Mouse (Mus musculus): ENCODE results near the gene Cacul1. TPM values are rescaled to one million over a fixed set of nuclear protein-coding genes. Genes with fewer than 3 reads are reported as not detected.

Gene Cacul1
- polyA plus RNA-seq, 1 experiment from 2014 or later, result 23.4 TPM

DNA sequence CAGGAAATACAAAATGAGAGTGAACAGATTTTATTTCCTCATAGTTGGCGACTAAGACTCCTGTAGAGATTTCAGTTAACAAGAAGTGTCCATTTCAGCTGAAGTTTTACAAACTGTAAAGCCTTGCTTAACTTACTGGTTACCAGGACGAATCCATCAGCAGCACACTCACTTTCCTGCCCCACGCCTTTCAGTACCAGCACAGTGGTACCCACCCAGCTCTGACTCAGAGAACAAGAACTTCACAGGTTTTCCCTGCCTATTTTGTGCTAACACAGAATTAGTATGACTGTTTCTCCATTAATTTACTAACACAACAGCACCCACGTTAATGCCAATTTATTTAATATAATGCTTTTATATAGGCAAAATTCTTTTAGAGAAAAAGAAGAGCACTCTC, 53.9 kb downstream of the Cacul1 start:
- Histone ChIP-seq H3K9ac (replicated peaks) (no peak overlapping the region), H3K4me2 (replicated peaks) (no peak overlapping the region), H3K36me3 (peaks cover 27% of the 10 kb centered on the region), H3K9me3 (no peaks in the 10 kb centered on the region), H3K27me3 (no peaks in the 10 kb centered on the region), H3K4me3 (replicated peaks) (no peak overlapping the region), H3K27ac (no peak overlapping the region), H3K4me1 (replicated peaks) (no peaks in the 10 kb centered on the region)
- WGBS, result 94% methylated on average over 4 of the region's 4 CpGs
- ATAC-seq, result no peak

- no peaks in the 10 kb centered on the region for H3K9me3 ChIP-seq
- H3K27me3 ChIP-seq, result no peaks in the 10 kb centered on the region
- no peak overlapping the region for H3K9ac ChIP-seq (replicated peaks)
- no peak overlapping the region for H3K4me2 ChIP-seq (replicated peaks)
- no peak overlapping the region for H3K27ac ChIP-seq
- H3K36me3 ChIP-seq, result peaks cover 24% of the 10 kb centered on the region
- ATAC-seq, result no peak
- H3K4me1 ChIP-seq (replicated peaks), result no peaks in the 10 kb centered on the region
- no peak overlapping the region for H3K4me3 ChIP-seq (replicated peaks)
- WGBS, result 91% methylated on average over 1 of the region's 1 CpGs
Measured at GRCm38 (mm10) chr19:60525086-60525485, 55.7 kb downstream of the Cacul1 start.

GRCm38 (mm10) chr19:60524678-60525077, 56.1 kb downstream of the Cacul1 start:
- Histone ChIP-seq H3K27me3 (no peaks in the 10 kb centered on the region), H3K36me3 (peaks cover 24% of the 10 kb centered on the region), H3K4me2 (replicated peaks) (no peak overlapping the region), H3K9me3 (no peaks in the 10 kb centered on the region), H3K4me3 (replicated peaks) (no peak overlapping the region), H3K27ac (no peak overlapping the region), H3K4me1 (replicated peaks) (no peaks in the 10 kb centered on the region), H3K9ac (replicated peaks) (no peak overlapping the region)
- 90% methylated on average over 3 of the region's 3 CpGs for WGBS
- ATAC-seq, result no peak

- no peak for ATAC-seq
- no peak overlapping the region for H3K9ac ChIP-seq (replicated peaks)
- no peaks in the 10 kb centered on the region for H3K9me3 ChIP-seq
- no peak overlapping the region for H3K27ac ChIP-seq
- H3K36me3 ChIP-seq, result peaks cover 8% of the 10 kb centered on the region; the same call in 1 of the 2 replicates
- H3K4me3 ChIP-seq (replicated peaks), result no peak overlapping the region
- WGBS, result 95% methylated on average over 3 of the region's 3 CpGs
- H3K4me1 ChIP-seq (replicated peaks), result no peaks in the 10 kb centered on the region
- no peak overlapping the region for H3K4me2 ChIP-seq (replicated peaks)
- no peaks in the 10 kb centered on the region for H3K27me3 ChIP-seq
Measured at GRCm38 (mm10) chr19:60520131-60520530, 60.7 kb downstream of the Cacul1 start.

GRCm38 (mm10) chr19:60515064-60515463, 65.8 kb downstream of the Cacul1 start:
- no peaks in the 10 kb centered on the region for H3K9me3 ChIP-seq
- H3K4me3 ChIP-seq (replicated peaks), result no peak overlapping the region
- WGBS, result 90% methylated on average over 2 of the region's 2 CpGs
- H3K27ac ChIP-seq, result no peak overlapping the region
- no peaks in the 10 kb centered on the region for H3K27me3 ChIP-seq
- no peaks in the 10 kb centered on the region for H3K4me1 ChIP-seq (replicated peaks)
- ATAC-seq, result no peak
- H3K36me3 ChIP-seq, result no peaks in the 10 kb centered on the region
- H3K4me2 ChIP-seq (replicated peaks), result no peak overlapping the region
- no peak overlapping the region for H3K9ac ChIP-seq (replicated peaks)

- 52% methylated on average over 3 of the region's 3 CpGs for WGBS
- Histone ChIP-seq H3K9me3 (no peaks in the 10 kb centered on the region), H3K4me3 (replicated peaks) (no peak overlapping the region), H3K4me1 (replicated peaks) (peaks cover 6% of the 10 kb centered on the region), H3K27ac (no peak overlapping the region), H3K4me2 (replicated peaks) (no peak overlapping the region), H3K27me3 (no peaks in the 10 kb centered on the region), H3K36me3 (no peaks in the 10 kb centered on the region), H3K9ac (replicated peaks) (no peak overlapping the region)
- ATAC-seq, result no peak
Measured at GRCm38 (mm10) chr19:60513431-60513830, 67.4 kb downstream of the Cacul1 start.

GRCm38 (mm10) chr19:60500209-60500608, 80.6 kb downstream of the Cacul1 start:
- no peak for ATAC-seq

DNA sequence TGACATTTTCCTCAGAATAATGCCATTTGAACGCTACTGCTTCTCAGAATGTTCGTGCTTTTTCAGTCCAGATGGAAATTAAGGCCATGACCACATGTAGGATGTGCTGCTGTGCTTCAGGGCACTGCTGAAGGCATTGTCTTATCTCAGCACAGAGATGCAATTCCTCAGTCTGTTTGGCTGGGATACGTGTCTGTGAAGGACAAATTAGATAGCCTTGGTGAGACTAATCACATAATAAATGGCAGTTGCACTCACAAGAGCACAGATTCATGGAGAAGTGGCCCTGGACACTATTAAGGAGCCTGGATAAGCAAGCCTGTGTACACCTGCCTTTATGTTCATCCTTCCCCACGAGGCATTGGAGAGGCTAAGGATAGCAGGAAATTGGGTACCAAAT, 83.7 kb downstream of the Cacul1 start:
- 67% methylated on average over 4 of the region's 4 CpGs for WGBS
- H3K4me1 ChIP-seq (replicated peaks), result peaks cover 6% of the 10 kb centered on the region
- H3K36me3 ChIP-seq, result no peaks in the 10 kb centered on the region
- H3K9ac ChIP-seq (replicated peaks), result no peak overlapping the region
- H3K27ac ChIP-seq, result no peak overlapping the region
- no peaks in the 10 kb centered on the region for H3K27me3 ChIP-seq
- no peak overlapping the region for H3K4me3 ChIP-seq (replicated peaks)
- no peaks in the 10 kb centered on the region for H3K9me3 ChIP-seq
- H3K4me2 ChIP-seq (replicated peaks), result no peak overlapping the region
- ATAC-seq, result no peak

More at GRCm38 (mm10) chr19:60500209-60500608, 80.6 kb downstream of the Cacul1 start:
- no peaks in the 10 kb centered on the region for H3K4me1 ChIP-seq (replicated peaks)
- H3K4me2 ChIP-seq (replicated peaks), result no peak overlapping the region
- no peak overlapping the region for H3K27ac ChIP-seq
- H3K9ac ChIP-seq (replicated peaks), result no peak overlapping the region
- H3K27me3 ChIP-seq, result no peaks in the 10 kb centered on the region
- H3K9me3 ChIP-seq, result no peaks in the 10 kb centered on the region
- H3K36me3 ChIP-seq, result no peaks in the 10 kb centered on the region
- H3K4me3 ChIP-seq (replicated peaks), result no peak overlapping the region

GRCm38 (mm10) chr19:60495772-60496171, 85.1 kb downstream of the Cacul1 start:
- no peaks in the 10 kb centered on the region for H3K9me3 ChIP-seq
- no peak for ATAC-seq
- H3K4me2 ChIP-seq (replicated peaks), result no peak overlapping the region
- no peak overlapping the region for H3K9ac ChIP-seq (replicated peaks)
- no peak overlapping the region for H3K27ac ChIP-seq
- no peaks in the 10 kb centered on the region for H3K27me3 ChIP-seq
- WGBS, result 64% methylated on average over 3 of the region's 3 CpGs
- H3K4me1 ChIP-seq (replicated peaks), result peaks cover 6% of the 10 kb centered on the region
- H3K36me3 ChIP-seq, result no peaks in the 10 kb centered on the region
- no peak overlapping the region for H3K4me3 ChIP-seq (replicated peaks)

GRCm38 (mm10) chr19:60489566-60489965, 91.3 kb downstream of the Cacul1 start:
- Histone ChIP-seq H3K27ac (no peak overlapping the region), H3K4me2 (replicated peaks) (no peak overlapping the region), H3K9me3 (no peaks in the 10 kb centered on the region), H3K36me3 (no peaks in the 10 kb centered on the region), H3K4me3 (replicated peaks) (no peak overlapping the region), H3K4me1 (replicated peaks) (peaks cover 6% of the 10 kb centered on the region), H3K9ac (replicated peaks) (no peak overlapping the region), H3K27me3 (no peaks in the 10 kb centered on the region)
- ATAC-seq, result no peak
- WGBS, result 100% methylated on average over 1 of the region's 1 CpGs

- no peaks in the 10 kb centered on the region for H3K36me3 ChIP-seq
- H3K27ac ChIP-seq, result no peak overlapping the region
- ATAC-seq, result no peak
- H3K9me3 ChIP-seq, result no peaks in the 10 kb centered on the region
- H3K9ac ChIP-seq (replicated peaks), result no peak overlapping the region
- H3K27me3 ChIP-seq, result no peaks in the 10 kb centered on the region
- no peaks in the 10 kb centered on the region for H3K4me1 ChIP-seq (replicated peaks)
- H3K4me2 ChIP-seq (replicated peaks), result no peak overlapping the region
- no peak overlapping the region for H3K4me3 ChIP-seq (replicated peaks)
Measured at GRCm38 (mm10) chr19:60485261-60485660, 95.6 kb downstream of the Cacul1 start.

GRCm38 (mm10) chr19:60478859-60479258, 102.0 kb downstream of the Cacul1 start:
- Histone ChIP-seq H3K4me1 (replicated peaks) (no peaks in the 10 kb centered on the region), H3K27me3 (no peaks in the 10 kb centered on the region), H3K4me2 (replicated peaks) (no peak overlapping the region), H3K27ac (no peak overlapping the region), H3K9ac (replicated peaks) (no peak overlapping the region), H3K9me3 (no peaks in the 10 kb centered on the region), H3K4me3 (replicated peaks) (no peak overlapping the region), H3K36me3 (no peaks in the 10 kb centered on the region)
- ATAC-seq, result no peak
- WGBS, result 62% methylated on average over 1 of the region's 1 CpGs

- H3K27ac ChIP-seq, result no peak overlapping the region
- no peak overlapping the region for H3K4me3 ChIP-seq (replicated peaks)
- no peak overlapping the region for H3K9ac ChIP-seq (replicated peaks)
- no peaks in the 10 kb centered on the region for H3K4me1 ChIP-seq (replicated peaks)
- H3K27me3 ChIP-seq, result no peaks in the 10 kb centered on the region
- WGBS, result 53% methylated on average over 2 of the region's 2 CpGs
- ATAC-seq, result no peak
- H3K9me3 ChIP-seq, result no peaks in the 10 kb centered on the region
- H3K36me3 ChIP-seq, result no peaks in the 10 kb centered on the region
- no peak overlapping the region for H3K4me2 ChIP-seq (replicated peaks)
Measured at GRCm38 (mm10) chr19:60477788-60478187, 103.0 kb downstream of the Cacul1 start.
